Mouse (Mus musculus) MN1 (cell line): ENCODE data around the gene Olfr1281.
"Not testable (repeated sequence)": the region's sequence is repeated elsewhere in the genome, so short reads cannot be mapped to it uniquely, and the experiment has no call there.

Source experiments
- DNase-seq: peaks from one replicate; pipeline ENCODE4 v3.0.0-alpha.2; 2016; ENCODE audit warnings: low spot score

The Olfr1281 gene

GRCm38 (mm10) chr2:111326220-111326619 is at the start of gene Olfr1281:
Gene Olfr1281 (plus strand): TSS chr2:111326520.
- DNase-seq = no peak

DNA sequence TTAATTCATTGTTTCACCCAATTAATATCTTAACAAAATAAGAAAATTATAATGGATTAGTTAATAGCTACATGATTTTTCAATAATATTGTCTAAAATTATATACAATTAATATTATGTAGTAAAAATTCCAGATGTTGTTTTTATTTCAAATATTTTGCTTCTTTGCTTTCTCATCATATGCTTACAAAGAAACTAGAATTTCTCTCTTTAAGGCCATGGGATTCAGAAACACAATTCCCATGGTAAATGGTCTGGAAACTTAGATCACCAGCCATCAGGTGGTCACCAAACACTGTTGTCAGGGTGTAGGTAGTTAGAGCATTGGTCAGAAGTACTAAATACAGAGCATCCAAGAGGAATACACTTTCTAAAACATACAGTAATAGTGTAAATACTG is 36.5 kb upstream of the Olfr1281 start, which contains the start of gene Olfr1278:
Gene Olfr1278, plus strand, starts transcription at position 301 of the 400 bp plus-strand sequence.
- DNase-seq = no peak

GRCm38 (mm10) chr2:111298541-111298940 is 27.8 kb upstream of the Olfr1281 start:
- DNase-seq = no peak

DNA sequence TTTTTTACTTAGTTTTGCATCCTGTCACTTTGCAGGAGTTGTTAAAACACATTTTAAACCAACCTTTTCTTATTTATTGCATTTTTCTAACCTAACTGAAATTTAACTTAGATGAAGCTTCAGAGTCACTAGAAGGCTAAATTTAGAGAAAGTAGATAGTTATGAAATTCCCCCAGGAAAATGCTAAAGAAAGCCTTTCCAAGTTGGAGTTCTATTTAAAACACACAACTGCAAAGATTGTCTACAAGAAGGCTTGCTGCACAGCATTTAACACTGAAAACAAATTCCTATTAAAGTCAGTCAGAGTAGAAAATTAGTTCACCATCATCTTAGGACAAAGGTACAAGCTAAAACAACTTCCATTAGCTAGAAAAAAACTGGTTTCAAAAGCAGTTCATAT is 25.9 kb upstream of the Olfr1281 start, which contains the start of gene Olfr1279:
Gene Olfr1279, plus strand, starts transcription at position 262 of the 400 bp plus-strand sequence.
- no peak for DNase-seq

DNA sequence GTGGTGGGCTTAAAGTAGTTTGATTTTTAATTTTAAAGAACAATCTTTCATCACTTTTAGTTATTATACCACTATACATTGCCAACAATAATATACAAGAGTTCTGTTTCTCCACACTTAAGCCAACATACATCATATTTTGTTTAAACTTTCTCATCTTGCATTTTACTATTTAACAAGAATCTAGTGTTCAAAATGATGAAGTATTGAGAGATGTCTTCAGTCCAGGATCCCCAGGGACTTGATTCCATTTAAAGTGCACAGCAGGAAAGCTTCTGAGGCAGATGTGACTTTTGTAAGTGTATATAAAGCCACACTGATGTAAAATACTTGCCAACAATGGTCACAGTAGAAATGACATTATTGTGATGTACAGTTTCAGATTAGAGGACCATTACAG is 12.6 kb upstream of the Olfr1281 start, which contains the start of gene Olfr1280:
Gene Olfr1280, plus strand, starts transcription at position 301 of the 400 bp plus-strand sequence.
- no peak for DNase-seq

GRCm38 (mm10) chr2:111333721-111334120 is 7.4 kb downstream of the Olfr1281 start:
- DNase-seq = not testable (repeated sequence)

GRCm38 (mm10) chr2:111335976-111336375 is 9.7 kb downstream of the Olfr1281 start, which contains the start of gene Olfr1282:
Gene Olfr1282 (minus strand): TSS chr2:111336076.
- no peak for DNase-seq

GRCm38 (mm10) chr2:111366490-111366889 is 40.2 kb downstream of the Olfr1281 start, which contains the start of gene Olfr1283:
Gene Olfr1283 (plus strand): TSS chr2:111366790.
- no peak for DNase-seq

GRCm38 (mm10) chr2:111375222-111375621 is 48.9 kb downstream of the Olfr1281 start, which contains the start of gene Olfr1284:
Gene Olfr1284 (plus strand): TSS chr2:111375522.
- DNase-seq = no peak
